Mouse (Mus musculus) cortical plate, adult 2 months (tissue): ENCODE results near the gene Flt3l. TPM values are rescaled to one million over a fixed set of nuclear protein-coding genes. Genes with fewer than 3 reads are reported as not detected.
"Not testable (repeated sequence)": the region's sequence is repeated elsewhere in the genome, so short reads cannot be mapped to it uniquely, and the experiment has no call there.

Source experiments
- H3K27ac ChIP-seq: fragments of 200-500 bp; 2 replicates; pipeline ENCODE4 v1.5.1; 2012; ENCODE audit warnings: low read length, control low read depth, inconsistent platforms; ENCODE audit not compliant: insufficient read depth
- H3K4me1 ChIP-seq: fragments of 200-500 bp; 2 replicates; pipeline ENCODE4 v1.6.1; 2011; ENCODE audit warnings: low read length; ENCODE audit not compliant: control insufficient read depth, insufficient read depth
- H3K4me3 ChIP-seq: fragments of 200-500 bp; 2 replicates; pipeline ENCODE4 v1.5.1; 2011; ENCODE audit warnings: mild to moderate bottlenecking, low read length, control low read depth; ENCODE audit not compliant: insufficient read depth
- CTCF ChIP-seq: fragments of 200-500 bp; IDR thresholded peaks from 2 replicates; pipeline ENCODE4 v1.5.1; 2011; ENCODE audit warnings: mild to moderate bottlenecking, control low read depth, low read length; ENCODE audit not compliant: insufficient read depth; ENCODE audit errors: extremely low read depth
- POLR2A ChIP-seq: fragments of 200-500 bp; IDR thresholded peaks from 2 replicates; pipeline ENCODE4 v1.6.1; 2011; ENCODE audit warnings: mild to moderate bottlenecking, low read length, control low read depth; ENCODE audit not compliant: insufficient read depth; ENCODE audit errors: extremely low read depth
- polyA plus RNA-seq: library from polyadenylated mRNA; depleted of rRNA; stranded (reverse); fragments of >200 nt; gene quantifications from 2 replicates; pipeline ENCODE4 v1.2.3, GENCODE M21; 2012

The Flt3l gene
- polyA plus RNA-seq, 1 experiment: 18.4 TPM

DNA sequence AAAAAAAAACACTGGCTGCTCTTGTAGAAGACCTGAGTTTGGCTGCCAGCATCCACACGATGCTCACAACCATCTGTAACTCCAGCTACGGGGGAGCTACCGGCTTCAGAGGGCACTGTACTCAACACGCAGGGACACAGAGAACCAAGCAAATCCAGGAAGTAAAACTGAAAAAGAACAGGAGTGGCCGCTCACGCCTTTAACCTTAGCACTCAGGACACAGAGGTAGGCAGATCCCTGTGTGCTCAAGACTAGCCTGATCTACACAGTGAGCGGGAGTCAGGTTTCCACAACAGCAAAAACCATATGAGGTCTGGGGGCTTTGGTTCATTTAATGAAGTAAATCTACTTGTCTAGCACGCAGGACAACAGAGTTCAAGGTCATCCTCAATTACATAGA is 30.7 kb downstream of the Flt3l start:
- Histone ChIP-seq H3K4me3 (no peak overlapping the region), H3K4me1 (no peaks in the 10 kb centered on the region), H3K27ac (no peak overlapping the region)
- TF ChIP-seq POLR2A: no peak
- no peak for TF ChIP-seq CTCF

DNA sequence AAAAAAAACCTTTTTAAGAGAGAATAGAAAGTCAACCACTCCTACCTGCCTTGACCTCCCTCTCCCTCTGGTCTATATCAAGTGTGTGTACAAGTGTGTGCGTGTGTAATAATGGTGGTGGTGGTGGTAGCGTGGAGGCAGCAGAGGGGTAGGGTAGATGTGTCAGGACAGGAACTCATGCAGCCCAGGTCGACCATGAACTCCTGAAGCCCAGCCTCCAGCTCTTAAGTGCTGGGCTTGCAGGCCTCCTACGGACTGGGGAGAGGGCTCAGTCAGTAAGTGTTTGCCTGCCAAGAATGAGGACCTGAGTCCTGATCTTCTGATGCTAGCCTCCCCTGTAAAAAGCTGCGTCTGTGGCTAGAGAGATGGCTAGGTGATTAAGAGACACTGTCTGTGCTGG is 31.3 kb downstream of the Flt3l start:
- H3K4me1 ChIP-seq: no peaks in the 10 kb centered on the region
- TF ChIP-seq CTCF (no peak), POLR2A (no peak)
- H3K27ac ChIP-seq: no peak overlapping the region
- H3K4me3 ChIP-seq: no peak overlapping the region

DNA sequence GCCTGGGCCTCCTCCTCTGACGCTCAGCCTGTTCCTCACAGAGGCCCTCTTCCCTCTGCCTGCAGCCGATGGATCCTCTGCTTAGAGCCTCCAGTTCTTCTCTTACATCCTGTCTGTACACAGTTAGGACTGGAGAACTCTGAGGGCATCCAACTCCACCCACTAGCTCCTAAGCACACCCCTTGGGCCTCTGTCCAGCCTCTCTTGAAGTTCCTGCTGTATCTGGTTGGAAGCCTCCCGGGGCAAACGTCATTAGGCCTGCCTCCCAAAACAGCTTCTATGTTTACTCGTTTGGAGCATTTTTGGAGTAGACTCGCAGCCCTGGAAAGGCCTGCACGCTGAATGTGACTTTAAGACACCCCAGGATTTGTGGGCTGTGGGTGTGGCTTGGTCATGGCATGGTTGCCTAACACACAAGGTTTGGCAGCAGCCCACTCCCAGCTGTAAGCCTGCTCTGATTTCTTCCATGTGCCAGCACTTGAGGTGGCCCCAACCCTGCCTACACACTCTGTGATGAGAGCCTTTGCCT is 32.5 kb downstream of the Flt3l start, which contains the start of gene Fcgrt:
Fcgrt (minus strand) TSS at position 200 of the 529 bp plus-strand sequence.
- peak; percentile 45; the same call in 1 of the 2 replicates for TF ChIP-seq POLR2A
- no peak for TF ChIP-seq CTCF
- H3K27ac ChIP-seq: peak within 1 kb of the TSS; percentile 54
- H3K4me3 ChIP-seq: peak within 1 kb of the TSS; percentile 26; the same call in 1 of the 2 replicates
- H3K4me1 ChIP-seq: no peaks in the 10 kb centered on the region

DNA sequence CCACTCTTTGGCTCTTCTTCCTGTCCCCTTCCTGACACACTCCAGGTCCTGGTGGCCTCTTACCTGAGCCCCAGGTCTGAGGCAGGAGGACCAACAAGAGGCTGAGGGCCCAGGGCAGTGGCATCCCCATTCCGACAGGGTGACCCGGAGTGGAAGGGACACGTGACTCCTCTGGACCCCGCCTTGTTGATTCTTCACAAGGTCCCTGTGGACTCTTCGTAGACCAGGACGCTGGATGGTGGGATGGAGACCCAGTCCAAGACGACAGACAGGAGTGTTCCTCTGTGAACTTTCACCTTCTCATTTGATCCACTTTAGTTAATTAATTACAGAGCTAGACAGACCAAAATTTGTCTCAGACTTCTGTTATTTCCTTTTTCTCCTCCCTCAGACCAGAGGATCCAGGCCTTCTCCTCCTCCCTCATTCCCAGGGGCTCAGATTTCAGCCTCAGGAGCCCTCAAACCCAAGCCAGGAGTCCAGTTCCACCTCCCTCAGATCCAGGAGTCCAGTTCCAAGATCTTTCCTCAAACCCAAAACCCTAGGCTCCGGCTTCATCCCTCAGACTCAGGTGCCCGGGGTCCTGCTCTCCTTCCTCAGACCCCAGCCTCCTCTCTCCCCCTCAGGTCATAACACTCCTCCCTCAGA is 33.2 kb downstream of the Flt3l start:
- H3K27ac ChIP-seq: peak overlapping the region; percentile 54
- no peaks in the 10 kb centered on the region for H3K4me1 ChIP-seq
- TF ChIP-seq POLR2A (no peak), CTCF (no peak)
- H3K4me3 ChIP-seq: peak overlapping the region; percentile 26; the same call in 1 of the 2 replicates

DNA sequence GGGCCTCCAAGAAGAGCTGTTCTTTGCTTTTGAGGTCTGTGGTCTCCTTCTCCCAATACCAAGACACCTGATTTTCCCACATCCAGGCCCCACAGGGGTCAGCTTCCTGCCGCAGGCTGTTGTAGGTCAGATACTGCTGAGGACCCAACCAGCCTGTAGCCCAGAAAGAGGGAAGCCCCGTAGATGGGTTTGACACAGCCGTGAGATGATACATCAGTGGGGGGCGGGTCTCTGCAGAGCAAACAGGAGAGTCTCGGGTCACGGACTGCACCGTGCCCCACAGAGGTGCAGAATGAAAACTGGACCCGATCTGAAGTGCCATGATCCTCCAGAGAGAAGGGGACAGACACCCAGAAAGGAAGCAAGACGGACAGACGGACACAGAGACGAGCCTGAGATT is 33.8 kb downstream of the Flt3l start:
- Histone ChIP-seq H3K4me3 (peak overlapping the region; percentile 26; the same call in 1 of the 2 replicates), H3K4me1 (no peaks in the 10 kb centered on the region)
- TF ChIP-seq POLR2A (no peak), CTCF (no peak)

DNA sequence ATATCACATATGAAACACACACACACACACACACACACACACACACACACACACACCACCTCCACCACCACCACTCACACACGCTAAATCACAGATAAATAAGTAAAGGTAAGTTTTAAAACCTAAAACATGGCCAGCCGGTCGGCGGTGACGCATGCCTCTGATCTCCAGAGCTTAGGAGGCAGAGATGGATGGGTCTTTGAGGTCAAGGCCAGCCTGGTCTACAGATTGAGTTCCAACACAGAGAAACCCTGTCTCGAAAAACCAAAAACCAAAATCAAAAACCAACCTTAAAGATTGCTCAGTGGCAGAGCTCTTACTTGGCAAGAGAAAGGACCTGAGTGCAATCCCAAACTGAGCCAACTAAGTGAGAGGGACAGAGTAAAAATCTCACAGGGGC is 36.2 kb downstream of the Flt3l start:
- Histone ChIP-seq H3K4me3 (no peak overlapping the region), H3K27ac (no peak overlapping the region), H3K4me1 (no peaks in the 10 kb centered on the region)
- no peak for TF ChIP-seq POLR2A
- no peak for TF ChIP-seq CTCF

More for the DNA sequence above, 33.8 kb downstream of the Flt3l start:
- no peak overlapping the region for H3K27ac ChIP-seq

DNA sequence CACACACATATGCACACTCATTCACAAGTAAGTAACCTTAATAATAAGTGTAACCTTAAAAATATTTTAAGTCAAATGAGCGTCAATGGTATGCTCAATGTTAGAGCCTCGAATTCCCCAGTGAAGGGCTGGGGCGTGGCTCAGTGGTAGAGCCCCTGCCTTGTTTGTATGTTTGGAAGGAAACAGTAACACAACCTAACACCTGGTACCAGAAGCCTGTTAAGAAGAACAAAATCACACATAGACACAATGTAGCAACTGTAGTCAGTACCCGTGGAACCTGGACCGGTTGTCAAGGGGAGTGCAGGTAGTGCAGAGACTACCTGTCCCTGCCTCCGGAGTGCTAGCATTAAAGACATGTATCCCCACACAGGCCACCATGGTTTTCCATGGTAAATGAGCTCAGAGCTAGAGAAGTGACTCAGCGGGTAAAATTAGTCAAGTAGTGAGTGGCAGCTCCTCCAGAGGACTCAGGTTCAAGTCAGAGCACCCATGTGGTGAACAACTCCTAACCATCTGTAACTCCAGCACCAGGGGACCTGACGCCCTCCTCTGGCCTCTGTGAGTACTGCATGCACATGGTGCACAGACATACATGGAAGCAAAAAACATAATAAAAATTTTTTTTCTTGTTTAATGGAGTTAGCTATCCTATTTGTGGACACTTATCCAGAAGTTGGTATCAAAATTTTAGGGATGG is 37.5 kb downstream of the Flt3l start:
- Histone ChIP-seq H3K4me3 (no peak overlapping the region), H3K27ac (no peak overlapping the region), H3K4me1 (no peaks in the 10 kb centered on the region)
- TF ChIP-seq CTCF (no peak), POLR2A (no peak)

DNA sequence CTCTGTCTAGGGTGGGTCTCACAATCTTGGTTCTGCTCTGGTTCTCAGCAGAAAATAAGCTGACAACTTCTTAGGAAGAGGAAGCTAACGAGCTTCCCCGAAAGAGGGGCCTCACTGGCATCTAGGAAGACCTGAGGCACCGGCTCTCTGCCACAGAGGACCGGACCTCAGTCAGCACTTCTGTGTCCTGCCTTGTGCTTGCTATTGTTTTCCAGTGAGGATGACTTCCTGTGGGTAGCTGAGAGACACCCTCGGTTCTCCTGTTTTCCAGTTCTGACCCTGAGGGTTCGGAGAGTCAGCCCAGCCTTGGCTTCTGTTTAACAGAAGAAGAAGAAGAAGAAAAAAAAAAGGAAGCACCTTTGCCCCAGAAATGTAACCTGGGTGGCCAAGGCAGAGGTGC is 38.8 kb downstream of the Flt3l start:
- H3K4me1 ChIP-seq: no peaks in the 10 kb centered on the region
- no peak for TF ChIP-seq CTCF
- no peak for TF ChIP-seq POLR2A
- H3K27ac ChIP-seq: no peak overlapping the region
- no peak overlapping the region for H3K4me3 ChIP-seq

DNA sequence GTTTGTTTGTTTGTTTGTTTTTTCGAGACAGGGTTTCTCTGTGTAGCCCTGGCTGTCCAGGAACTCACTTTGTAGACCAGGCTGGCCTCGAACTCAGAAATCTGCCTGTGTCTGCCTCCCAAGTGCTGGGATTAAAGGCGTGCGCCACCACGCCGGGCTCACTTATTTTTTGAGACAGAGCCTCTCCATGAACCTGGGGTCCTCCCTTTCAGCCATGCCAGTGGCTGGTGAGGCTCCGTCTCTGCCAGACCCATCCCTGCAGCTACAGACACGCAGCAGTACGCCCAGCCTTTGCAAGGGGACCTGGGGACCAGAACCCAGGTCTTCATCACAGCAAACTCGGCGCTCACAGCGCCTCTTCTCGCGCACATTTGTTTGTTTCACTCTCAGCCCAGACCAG is 40.3 kb downstream of the Flt3l start:
- H3K4me3 ChIP-seq, H3K27ac ChIP-seq, H3K4me1 ChIP-seq: not testable (repeated sequence)

DNA sequence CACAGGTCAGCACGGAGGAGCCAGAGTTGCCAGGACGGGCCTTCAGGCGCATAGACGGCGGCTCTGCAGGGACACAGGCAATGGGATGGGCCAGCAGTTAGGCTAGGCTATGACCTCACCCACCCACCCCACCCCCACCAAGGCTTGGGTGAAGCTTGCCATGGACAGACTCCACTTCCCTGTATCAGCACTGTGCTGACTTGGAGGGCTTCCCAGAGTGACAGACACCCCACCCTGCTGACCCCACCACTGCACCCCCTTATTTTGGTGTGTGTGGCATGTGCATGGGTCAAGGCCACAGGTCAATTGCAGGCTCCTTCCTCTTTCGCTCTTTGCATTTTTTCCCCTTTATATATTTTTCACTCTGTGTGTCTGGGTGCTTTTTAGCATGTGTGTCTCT is 40.9 kb downstream of the Flt3l start:
- TF ChIP-seq POLR2A (no peak), CTCF (no peak)
- H3K4me3 ChIP-seq: no peak overlapping the region
- H3K4me1 ChIP-seq: no peaks in the 10 kb centered on the region; the same call in 1 of the 2 replicates

More for the DNA sequence above, 40.9 kb downstream of the Flt3l start:
- H3K27ac ChIP-seq: no peak overlapping the region
